Mouse (Mus musculus) hindbrain, embryonic 15.5 days (tissue): Measurements from ENCODE around the gene Cfap54. TPM values are rescaled to one million over a fixed set of nuclear protein-coding genes. Genes with fewer than 3 reads are reported as not detected.

Experiments
- ATAC-seq: fragments of 200-750 bp; cut with Nextera tagmentation; 2 replicates; pipeline ENCODE4 v1.8.0; 2017; ENCODE audit warnings: low read depth, moderate number of reproducible peaks, moderate TSS enrichment; ENCODE audit not compliant: low FRiP score
- H3K27ac ChIP-seq: fragments of 300-500 bp; sonication (generic); replicated peaks from 2 replicates; pipeline ENCODE4 v1.5.1; 2015; ENCODE audit warnings: mild to moderate bottlenecking, inconsistent platforms
- H3K27me3 ChIP-seq: fragments of 300-500 bp; sonication (generic); 2 replicates; pipeline ENCODE4 v1.6.1; 2015; ENCODE audit warnings: control low read depth, inconsistent platforms
- H3K36me3 ChIP-seq: fragments of 300-500 bp; sonication (generic); 2 replicates; pipeline ENCODE4 v1.6.1; 2015; ENCODE audit warnings: control low read depth, inconsistent platforms
- H3K4me1 ChIP-seq: fragments of 300-500 bp; sonication (generic); replicated peaks from 2 replicates; pipeline ENCODE4 v1.6.1; 2015; ENCODE audit warnings: control low read depth, inconsistent platforms
- H3K4me2 ChIP-seq: fragments of 300-500 bp; sonication (generic); 2 replicates; pipeline ENCODE4 v1.6.1; 2015; ENCODE audit warnings: moderate library complexity, mild to moderate bottlenecking, inconsistent platforms
- H3K4me3 ChIP-seq: fragments of 300-500 bp; sonication (generic); 2 replicates; pipeline ENCODE4 v1.5.1; 2015; ENCODE audit warnings: mild to moderate bottlenecking, inconsistent platforms
- H3K9ac ChIP-seq: fragments of 300-500 bp; sonication (generic); 2 replicates; pipeline ENCODE4 v1.6.1; 2015; ENCODE audit warnings: inconsistent platforms
- H3K9me3 ChIP-seq: fragments of 300-500 bp; sonication (generic); 2 replicates; pipeline ENCODE4 v1.6.1; 2016; ENCODE audit warnings: control low read depth, inconsistent platforms
- WGBS: fragments of 180-500 bp; shearing (Covaris S2); methylation state at CpG from one replicate; pipeline ENCODE4 v1.1.7; 2015; 5-methylcytosine and 5-hydroxymethylcytosine counted together
- polyA plus RNA-seq: library from polyadenylated mRNA; unstranded; fragments of >200 nt; fragmentation: Nextera tagmentation; extraction: Ambion mirVana; gene quantifications from 2 replicates; pipeline ENCODE4 v1.2.1, GENCODE M21; 2015

The Cfap54 gene
- polyA plus RNA-seq, 1 experiment from 2014 or later, result 3.3 TPM

GRCm38 (mm10) chr10:93116636-93117035, 35.2 kb upstream of the Cfap54 start:
- Histone ChIP-seq H3K36me3 (no peaks in the 10 kb centered on the region), H3K4me1 (no peaks in the 10 kb centered on the region)
- WGBS, result 87% methylated on average over 3 of the region's 3 CpGs

GRCm38 (mm10) chr10:93115743-93116142, 34.3 kb upstream of the Cfap54 start:
- H3K4me1 ChIP-seq, result no peaks in the 10 kb centered on the region
- H3K9me3 ChIP-seq, result no peaks in the 10 kb centered on the region
- H3K4me3 ChIP-seq, result no peak overlapping the region
- H3K27ac ChIP-seq, result no peak overlapping the region
- no peak overlapping the region for H3K4me2 ChIP-seq
- no peaks in the 10 kb centered on the region for H3K36me3 ChIP-seq
- no peaks in the 10 kb centered on the region for H3K27me3 ChIP-seq
- ATAC-seq, result no peak
- H3K9ac ChIP-seq, result no peak overlapping the region
- WGBS, result 96% methylated on average over 1 of the region's 1 CpGs

More at GRCm38 (mm10) chr10:93116636-93117035, 35.2 kb upstream of the Cfap54 start:
- Histone ChIP-seq H3K9me3 (no peaks in the 10 kb centered on the region), H3K27ac (no peak overlapping the region), H3K9ac (no peak overlapping the region), H3K27me3 (no peaks in the 10 kb centered on the region), H3K4me2 (no peak overlapping the region), H3K4me3 (no peak overlapping the region)
- ATAC-seq, result no peak

DNA sequence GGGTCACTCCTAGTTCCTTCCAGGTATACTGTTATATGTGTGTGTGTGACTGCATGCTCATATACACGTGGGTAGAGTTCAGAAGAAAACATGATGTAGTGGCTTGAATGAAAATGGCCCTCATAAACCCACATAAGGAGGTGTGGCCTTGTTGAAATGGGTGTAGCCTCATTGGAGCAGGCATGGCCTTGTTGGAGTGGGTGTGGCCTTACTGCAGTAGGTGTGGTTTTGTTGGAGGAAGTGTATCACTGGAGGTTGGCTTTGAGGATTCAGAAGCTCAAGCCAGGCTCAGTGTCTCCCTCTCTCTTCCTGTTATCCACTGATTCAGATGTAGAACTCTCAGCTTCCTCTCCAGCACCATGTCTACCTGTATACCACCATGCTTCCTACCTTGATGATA, 33.4 kb upstream of the Cfap54 start:
- Histone ChIP-seq H3K36me3 (no peaks in the 10 kb centered on the region), H3K9me3 (no peaks in the 10 kb centered on the region), H3K27ac (no peak overlapping the region), H3K4me3 (no peak overlapping the region), H3K4me1 (no peaks in the 10 kb centered on the region), H3K27me3 (no peaks in the 10 kb centered on the region), H3K9ac (no peak overlapping the region), H3K4me2 (no peak overlapping the region)
- no peak for ATAC-seq
- WGBS, result 70% methylated on average over 1 of the region's 1 CpGs

DNA sequence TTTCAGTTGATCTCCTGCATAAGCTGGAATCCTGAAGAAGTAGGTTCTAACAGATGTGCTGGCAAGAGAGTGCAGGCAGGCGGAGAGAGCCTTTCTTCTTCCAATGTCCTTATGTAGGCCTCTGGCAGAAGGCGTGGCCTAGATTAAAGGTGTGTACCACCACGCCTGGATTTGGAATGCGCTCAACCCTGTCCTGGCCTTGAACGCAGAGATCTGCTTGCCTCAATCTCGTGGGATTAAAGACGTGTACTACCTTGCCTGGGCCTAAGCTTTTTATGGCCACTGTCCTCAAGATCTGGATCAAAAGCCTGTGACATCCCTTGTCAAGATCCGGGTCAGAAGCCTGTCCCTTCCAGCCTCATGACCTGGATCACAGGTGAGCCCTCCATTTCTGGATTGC, 32.5 kb upstream of the Cfap54 start:
- no peak overlapping the region for H3K4me2 ChIP-seq
- no peaks in the 10 kb centered on the region for H3K27me3 ChIP-seq
- H3K9ac ChIP-seq, result no peak overlapping the region
- H3K4me1 ChIP-seq, result no peaks in the 10 kb centered on the region
- H3K9me3 ChIP-seq, result no peaks in the 10 kb centered on the region
- no peaks in the 10 kb centered on the region for H3K36me3 ChIP-seq
- no peak for ATAC-seq
- 93% methylated on average over 8 of the region's 8 CpGs for WGBS
- no peak overlapping the region for H3K27ac ChIP-seq
- H3K4me3 ChIP-seq, result no peak overlapping the region

- 91% methylated on average over 6 of the region's 6 CpGs for WGBS
- Histone ChIP-seq H3K27me3 (no peaks in the 10 kb centered on the region), H3K36me3 (no peaks in the 10 kb centered on the region), H3K4me3 (no peak overlapping the region), H3K9ac (no peak overlapping the region), H3K9me3 (no peaks in the 10 kb centered on the region), H3K27ac (no peak overlapping the region), H3K4me2 (no peak overlapping the region), H3K4me1 (no peaks in the 10 kb centered on the region)
- no peak for ATAC-seq
Observed at GRCm38 (mm10) chr10:93112021-93112420, 30.6 kb upstream of the Cfap54 start.

DNA sequence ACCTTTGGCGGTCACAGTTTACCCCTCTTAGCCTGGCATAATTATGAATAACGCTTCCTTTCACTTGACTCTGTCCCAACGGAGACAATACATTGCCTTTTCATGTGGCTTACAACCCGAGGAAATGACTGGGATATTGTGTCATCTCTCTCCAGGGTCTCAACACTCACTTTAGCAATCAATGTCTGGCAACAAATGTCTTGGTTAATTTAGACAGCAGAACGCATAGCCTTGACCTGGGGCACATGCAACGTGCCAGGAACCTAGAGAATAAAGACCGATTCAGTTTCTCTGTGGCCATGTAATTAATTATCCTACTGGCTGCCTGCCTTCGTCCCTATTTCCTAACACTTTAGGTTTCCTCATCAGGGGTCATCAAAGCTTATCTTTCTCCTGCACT, 30.0 kb upstream of the Cfap54 start:
- Histone ChIP-seq H3K27ac (no peak overlapping the region), H3K4me2 (no peak overlapping the region), H3K4me1 (no peaks in the 10 kb centered on the region), H3K9ac (no peak overlapping the region), H3K4me3 (no peak overlapping the region), H3K27me3 (no peaks in the 10 kb centered on the region), H3K9me3 (no peaks in the 10 kb centered on the region), H3K36me3 (no peaks in the 10 kb centered on the region)
- WGBS, result 43% methylated on average over 8 of the region's 8 CpGs
- no peak for ATAC-seq

DNA sequence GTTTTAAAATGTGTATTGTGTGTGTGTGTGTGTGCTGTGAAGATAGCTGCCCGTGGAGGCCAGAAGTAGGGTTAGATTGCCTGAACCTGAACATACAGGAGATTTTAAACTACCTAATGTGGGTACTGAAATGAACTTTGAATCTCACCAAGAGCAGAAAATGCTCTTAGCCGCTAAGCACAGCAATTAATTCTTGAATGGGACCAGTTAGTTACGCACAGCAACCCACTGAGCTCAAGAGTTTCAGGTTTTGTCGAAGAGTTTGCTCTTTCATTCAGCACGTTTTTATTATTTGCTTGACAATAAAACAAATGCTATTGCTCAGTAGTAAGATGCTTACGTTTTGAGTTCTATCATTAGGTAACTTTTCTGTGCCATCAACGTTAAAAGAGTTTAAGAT, 23.9 kb upstream of the Cfap54 start:
- H3K4me1 ChIP-seq, result no peaks in the 10 kb centered on the region
- no peaks in the 10 kb centered on the region for H3K36me3 ChIP-seq
- H3K27me3 ChIP-seq, result no peaks in the 10 kb centered on the region
- ATAC-seq, result no peak
- H3K4me3 ChIP-seq, result no peak overlapping the region
- no peak overlapping the region for H3K9ac ChIP-seq
- 69% methylated on average over 7 of the region's 7 CpGs for WGBS
- no peak overlapping the region for H3K27ac ChIP-seq
- H3K4me2 ChIP-seq, result no peak overlapping the region
- no peaks in the 10 kb centered on the region for H3K9me3 ChIP-seq

DNA sequence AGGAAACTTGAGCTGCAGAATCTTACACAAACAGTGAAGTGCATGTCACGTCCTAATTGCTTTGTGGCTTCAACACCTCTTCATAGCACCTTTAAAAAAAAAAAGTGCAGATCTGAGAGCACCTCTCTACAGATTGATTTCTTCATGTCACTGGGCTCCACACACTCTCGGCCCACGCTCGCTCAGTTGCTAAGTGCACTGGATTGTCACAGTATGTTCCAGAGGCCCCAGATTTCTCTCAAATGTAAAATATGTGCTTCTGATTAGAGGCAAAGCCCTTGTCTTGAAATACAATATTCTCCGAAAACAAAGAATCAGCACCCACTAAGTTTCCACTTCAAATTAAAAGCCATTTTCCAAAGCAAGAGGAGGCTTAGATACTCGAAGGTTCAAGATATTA, 22.9 kb upstream of the Cfap54 start:
- Histone ChIP-seq H3K4me2 (no peak overlapping the region), H3K36me3 (no peaks in the 10 kb centered on the region), H3K9ac (no peak overlapping the region), H3K27ac (no peak overlapping the region), H3K4me3 (no peak overlapping the region), H3K27me3 (no peaks in the 10 kb centered on the region), H3K9me3 (no peaks in the 10 kb centered on the region), H3K4me1 (no peaks in the 10 kb centered on the region)
- 82% methylated on average over 6 of the region's 6 CpGs for WGBS
- no peak for ATAC-seq

DNA sequence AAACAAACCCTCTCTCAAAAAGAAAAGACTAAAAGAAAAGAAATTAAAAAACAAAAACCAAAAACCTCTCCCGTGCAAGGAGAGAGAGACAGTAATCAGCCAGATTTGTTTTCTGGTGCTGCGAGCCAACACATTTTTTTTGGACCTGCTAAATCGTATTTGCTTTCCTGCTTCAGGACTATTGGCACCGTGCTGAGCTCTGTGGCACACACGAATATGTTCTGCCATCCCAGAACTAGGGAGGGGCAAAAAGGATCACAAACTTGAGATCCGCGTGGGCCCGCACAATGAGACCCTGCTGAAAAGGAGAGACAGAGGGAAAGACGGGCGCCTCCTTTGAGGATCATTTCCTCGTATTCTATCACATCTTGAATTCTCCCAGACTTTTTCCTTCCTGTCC, 22.3 kb upstream of the Cfap54 start:
- no peak overlapping the region for H3K27ac ChIP-seq
- H3K27me3 ChIP-seq, result no peaks in the 10 kb centered on the region
- WGBS, result 72% methylated on average over 11 of the region's 11 CpGs
- H3K4me1 ChIP-seq, result no peaks in the 10 kb centered on the region
- no peaks in the 10 kb centered on the region for H3K36me3 ChIP-seq
- no peak for ATAC-seq
- no peak overlapping the region for H3K9ac ChIP-seq
- H3K4me2 ChIP-seq, result no peak overlapping the region
- no peak overlapping the region for H3K4me3 ChIP-seq
- no peaks in the 10 kb centered on the region for H3K9me3 ChIP-seq

DNA sequence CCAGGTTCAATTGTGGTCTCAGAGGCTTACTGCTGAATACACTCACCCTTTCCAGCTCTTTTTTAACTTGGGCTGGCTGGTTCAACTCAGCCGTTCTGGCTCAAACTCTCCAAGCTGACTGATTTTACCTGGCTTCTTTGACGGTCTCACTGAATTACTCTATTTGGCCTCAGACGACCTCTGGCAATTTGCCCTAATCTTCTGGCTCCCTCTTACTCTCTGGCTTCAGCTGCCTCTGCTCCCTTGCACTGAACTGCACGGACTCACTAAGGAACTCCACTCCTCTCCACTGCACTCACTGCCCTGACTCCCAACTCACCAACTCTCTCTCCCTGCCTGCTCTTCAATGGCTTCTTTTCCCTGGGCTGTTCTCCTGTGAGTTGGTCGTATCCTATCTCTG, 20.9 kb upstream of the Cfap54 start:
- H3K4me3 ChIP-seq, result no peak overlapping the region
- WGBS, result 67% methylated on average over 5 of the region's 5 CpGs
- no peak overlapping the region for H3K4me2 ChIP-seq
- H3K27ac ChIP-seq, result no peak overlapping the region
- no peak overlapping the region for H3K9ac ChIP-seq
- H3K27me3 ChIP-seq, result no peaks in the 10 kb centered on the region
- no peaks in the 10 kb centered on the region for H3K36me3 ChIP-seq
- ATAC-seq, result no peak
- no peaks in the 10 kb centered on the region for H3K9me3 ChIP-seq
- no peaks in the 10 kb centered on the region for H3K4me1 ChIP-seq

DNA sequence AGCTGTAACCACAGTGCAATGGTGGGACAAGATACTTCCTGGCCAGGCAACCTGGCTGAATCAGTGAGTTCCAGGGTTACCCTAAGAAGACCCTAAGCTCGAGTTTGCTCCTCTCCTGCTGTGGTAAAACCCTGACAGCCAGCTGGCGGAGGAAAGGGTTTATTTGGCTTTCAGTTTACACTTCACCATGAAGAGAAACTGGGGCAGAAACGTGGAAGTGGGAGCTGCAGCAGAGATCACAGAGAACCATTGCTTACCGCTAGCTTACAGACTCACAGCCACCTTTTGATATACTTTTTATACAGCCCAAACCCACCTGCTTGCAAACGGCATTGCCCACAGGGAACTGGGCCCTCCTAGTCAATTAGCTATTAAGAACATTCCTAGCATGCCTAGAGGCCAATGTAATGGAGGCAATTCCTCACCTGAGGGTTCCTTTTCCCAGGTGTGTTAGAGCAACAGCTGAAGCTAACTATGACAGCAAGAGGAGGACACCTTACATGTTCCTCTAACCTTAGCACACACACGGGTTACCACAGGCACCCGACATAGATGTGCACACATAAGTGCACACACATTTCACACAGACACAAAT, 16.9 kb upstream of the Cfap54 start:
- no peaks in the 10 kb centered on the region for H3K4me1 ChIP-seq
- no peak for ATAC-seq
- H3K27ac ChIP-seq, result no peak overlapping the region
- WGBS, result 78% methylated on average over 7 of the region's 7 CpGs
- no peak overlapping the region for H3K9ac ChIP-seq
- H3K36me3 ChIP-seq, result no peaks in the 10 kb centered on the region
- no peaks in the 10 kb centered on the region for H3K27me3 ChIP-seq
- no peak overlapping the region for H3K4me3 ChIP-seq
- H3K4me2 ChIP-seq, result no peak overlapping the region
- no peaks in the 10 kb centered on the region for H3K9me3 ChIP-seq

GRCm38 (mm10) chr10:93097439-93097838, 16.0 kb upstream of the Cfap54 start:
- Histone ChIP-seq H3K4me1 (no peaks in the 10 kb centered on the region), H3K36me3 (no peaks in the 10 kb centered on the region), H3K4me3 (no peak overlapping the region), H3K27me3 (no peaks in the 10 kb centered on the region), H3K27ac (no peak overlapping the region), H3K4me2 (no peak overlapping the region), H3K9me3 (no peaks in the 10 kb centered on the region), H3K9ac (no peak overlapping the region)
- no peak for ATAC-seq
- WGBS, result 94% methylated on average over 7 of the region's 7 CpGs

DNA sequence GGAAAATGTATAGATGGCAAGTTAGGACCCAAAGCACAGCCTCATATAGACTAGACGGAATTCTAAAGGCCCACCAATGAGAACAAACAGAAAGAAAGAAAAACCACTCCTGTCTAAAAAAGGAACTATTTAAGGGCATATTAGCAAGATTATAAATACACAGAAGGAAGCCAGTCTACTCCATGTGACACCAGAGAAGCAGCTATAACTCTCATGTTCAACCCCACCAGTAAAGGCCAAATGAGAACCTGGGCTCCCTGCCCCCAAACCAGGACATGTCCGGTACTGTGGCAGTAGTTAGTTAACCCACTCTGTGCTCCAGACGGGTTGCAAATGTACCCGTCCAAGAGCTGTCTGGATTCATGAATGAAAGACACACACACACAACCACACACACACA, 14.4 kb upstream of the Cfap54 start:
- no peak overlapping the region for H3K27ac ChIP-seq
- ATAC-seq, result no peak
- H3K4me1 ChIP-seq, result no peaks in the 10 kb centered on the region
- WGBS, result 83% methylated on average over 4 of the region's 4 CpGs
- H3K4me2 ChIP-seq, result no peak overlapping the region
- H3K4me3 ChIP-seq, result no peak overlapping the region
- H3K9me3 ChIP-seq, result no peaks in the 10 kb centered on the region
- H3K27me3 ChIP-seq, result no peaks in the 10 kb centered on the region
- H3K9ac ChIP-seq, result no peak overlapping the region
- H3K36me3 ChIP-seq, result no peaks in the 10 kb centered on the region
